Mouse (Mus musculus) 3134 (cell line): ENCODE data around the gene Slit3.

ENCODE experiments used
- DNase-seq: peaks from one replicate; pipeline ENCODE4 v3.0.0-alpha.2; 2011; ENCODE audit warnings: low spot score; ENCODE audit not compliant: insufficient read length; ENCODE audit errors: extremely low read depth

Gene Slit3

GRCm38 (mm10) chr11:35337927-35338819 is 217.1 kb downstream of the Slit3 start:
- DNase-seq: no peak

- DNase-seq: no peak
Observed at GRCm38 (mm10) chr11:35340752-35341151, 219.7 kb downstream of the Slit3 start.

GRCm38 (mm10) chr11:35342486-35342885 is 221.5 kb downstream of the Slit3 start:
- DNase-seq: no peak

- no peak for DNase-seq
Observed at GRCm38 (mm10) chr11:35345696-35346480, 224.9 kb downstream of the Slit3 start.

- no peak for DNase-seq
Observed at GRCm38 (mm10) chr11:35348099-35348498, 227.1 kb downstream of the Slit3 start.

- DNase-seq: no peak
Observed at GRCm38 (mm10) chr11:35350968-35351367, 229.9 kb downstream of the Slit3 start.

- DNase-seq: no peak
Observed at GRCm38 (mm10) chr11:35351376-35351775, 230.4 kb downstream of the Slit3 start.

GRCm38 (mm10) chr11:35355811-35356210 is 234.8 kb downstream of the Slit3 start:
- no peak for DNase-seq

GRCm38 (mm10) chr11:35361071-35361470 is 240.0 kb downstream of the Slit3 start:
- no peak for DNase-seq

- DNase-seq: no peak
Observed at GRCm38 (mm10) chr11:35362975-35363374, 242.0 kb downstream of the Slit3 start.

GRCm38 (mm10) chr11:35364469-35364868 is 243.4 kb downstream of the Slit3 start:
- no peak for DNase-seq

- no peak for DNase-seq
Observed at GRCm38 (mm10) chr11:35365510-35365931, 244.5 kb downstream of the Slit3 start.

- no peak for DNase-seq
Observed at GRCm38 (mm10) chr11:35366611-35367010, 245.6 kb downstream of the Slit3 start.

- no peak for DNase-seq
Observed at GRCm38 (mm10) chr11:35367248-35367647, 246.2 kb downstream of the Slit3 start.

GRCm38 (mm10) chr11:35369964-35370363 is 248.9 kb downstream of the Slit3 start:
- DNase-seq: no peak

GRCm38 (mm10) chr11:35370705-35371104 is 249.7 kb downstream of the Slit3 start:
- no peak for DNase-seq

- DNase-seq: no peak
Observed at GRCm38 (mm10) chr11:35372410-35372809, 251.4 kb downstream of the Slit3 start.

GRCm38 (mm10) chr11:35375072-35375471 is 254.0 kb downstream of the Slit3 start:
- no peak for DNase-seq

- DNase-seq: no peak
Observed at GRCm38 (mm10) chr11:35378802-35379201, 257.8 kb downstream of the Slit3 start.

GRCm38 (mm10) chr11:35379407-35379806 is 258.4 kb downstream of the Slit3 start:
- DNase-seq: no peak

GRCm38 (mm10) chr11:35380766-35381165 is 259.7 kb downstream of the Slit3 start:
- no peak for DNase-seq

- no peak for DNase-seq
Observed at GRCm38 (mm10) chr11:35385444-35385843, 264.4 kb downstream of the Slit3 start.
